Mouse (Mus musculus) megakaryocyte, embryonic 14.5 days (primary cell): Measurements from ENCODE around the gene Fxyd3.

ENCODE experiments used
- FLI1 ChIP-seq: IDR thresholded peaks from 2 replicates; pipeline ENCODE4 v1.6.1; 2012; ENCODE audit warnings: low read length, inconsistent platforms, mixed read lengths
- GATA1 ChIP-seq: IDR thresholded peaks from 3 replicates; pipeline ENCODE4 v1.6.1; 2012; ENCODE audit warnings: mixed read lengths, low read length, inconsistent platforms, borderline replicate concordance

DNA sequence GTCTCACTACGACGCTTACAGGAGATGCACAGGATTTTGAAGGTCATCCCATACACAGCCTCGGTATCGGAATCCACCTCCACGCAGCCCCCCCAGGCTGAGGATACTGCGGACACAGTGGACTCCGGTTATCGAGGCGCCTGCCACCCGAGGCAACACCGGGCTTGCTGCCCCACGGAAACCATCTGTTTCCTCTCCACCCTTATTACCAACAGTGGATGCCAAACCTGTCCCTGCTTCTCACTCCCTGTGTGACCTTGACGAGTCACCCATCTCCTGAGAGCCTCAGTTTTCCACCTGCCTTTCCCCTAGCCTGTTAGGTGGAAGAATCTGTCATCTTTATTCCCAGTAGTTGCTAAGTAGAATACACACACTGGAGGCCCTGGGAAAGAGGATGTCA, 48.6 kb upstream of the Fxyd3 start:
- no peak for TF ChIP-seq GATA1
- TF ChIP-seq FLI1 = no peak
